Mouse (Mus musculus) testis, adult 2 months (tissue): Measurements from ENCODE around the gene Colgalt2.

Source experiments
- CTCF ChIP-seq: fragments of 200-500 bp; IDR thresholded peaks from 2 replicates; pipeline ENCODE4 v1.5.1; 2012; ENCODE audit warnings: low read depth, mild to moderate bottlenecking, inconsistent platforms, low read length, moderate library complexity; ENCODE audit not compliant: control insufficient read depth, insufficient read depth, insufficient replicate concordance
- POLR2A ChIP-seq: fragments of 200-500 bp; IDR thresholded peaks from 2 replicates; pipeline ENCODE4 v1.6.1; 2012; ENCODE audit warnings: low read depth, mild to moderate bottlenecking, inconsistent platforms, low read length, moderate library complexity; ENCODE audit not compliant: control insufficient read depth

GRCm38 (mm10) chr1:152543449-152544159 is 144.0 kb downstream of the Colgalt2 start:
- TF ChIP-seq POLR2A (no peak), CTCF (no peak)
